Mouse (Mus musculus): ENCODE results near the gene Hspb2. TPM values are rescaled to one million over a fixed set of nuclear protein-coding genes. Genes with fewer than 3 reads are reported as not detected.

Hspb2 gene
- polyA plus RNA-seq, 1 experiment: 20.0 TPM

DNA sequence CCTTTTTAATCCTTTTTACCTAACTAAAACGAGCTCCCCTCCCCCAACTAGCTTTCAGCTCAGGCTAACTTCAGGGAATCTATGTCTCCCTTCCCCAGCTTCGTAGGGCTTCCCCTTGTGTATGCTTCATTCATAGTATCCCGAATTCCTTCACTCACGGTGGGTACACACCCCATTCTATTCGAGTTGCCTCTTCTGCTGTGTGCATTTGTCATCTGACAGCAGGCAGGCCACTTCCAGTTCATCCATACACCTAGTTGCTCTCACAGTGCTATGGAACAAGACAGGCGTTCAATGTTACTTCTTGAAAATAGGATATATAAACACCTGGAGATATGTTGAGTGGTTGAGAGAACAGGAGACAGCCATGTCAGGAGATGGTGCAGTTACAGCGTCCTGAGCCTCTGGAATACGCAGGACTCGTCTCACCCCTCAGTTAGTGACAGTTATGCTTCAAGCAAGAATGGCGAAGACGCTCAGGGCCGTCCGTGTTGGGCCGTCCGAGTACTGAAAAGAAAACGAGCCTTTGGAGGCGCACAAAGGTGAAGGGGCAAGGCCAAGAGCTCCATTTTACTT, 15.5 kb upstream of the Hspb2 start:
- 4% methylated on average over 17 of the region's 17 CpGs for WGBS
- Histone ChIP-seq H3K4me1 (ENCODE audit: control insufficient read depth, insufficient read depth, low read length) (peaks cover 2% of the 10 kb centered on the region; the same call in 1 of the 2 replicates), H3K36me3 (ENCODE audit: control insufficient read depth, insufficient read depth, low read length) (peaks cover 2% of the 10 kb centered on the region), H3K4me3 (ENCODE audit: insufficient read depth, low read depth, low read length) (peak overlapping the region; percentile 85), H3K27me3 (replicated peaks; ENCODE audit: control insufficient read depth, insufficient read depth, low read length) (no peaks in the 10 kb centered on the region), H3K27ac (ENCODE audit: insufficient read depth, low read depth, low read length) (peak overlapping the region; percentile 84)
- DNase-seq: no peak
- no peak for TF ChIP-seq POLR2A (IDR thresholded peaks at IDR 0.05; ENCODE audit: low read depth, low read length)
- TF ChIP-seq CTCF (conservative IDR thresholded peaks at IDR 0.05; ENCODE audit: insufficient read depth, insufficient read length, low read depth, low read length): no peak

GRCm38 (mm10) chr9:50763331-50763730, 11.2 kb upstream of the Hspb2 start:
- Histone ChIP-seq H3K36me3 (ENCODE audit: control insufficient read depth, insufficient read depth, low read length) (peaks cover 2% of the 10 kb centered on the region), H3K4me3 (ENCODE audit: insufficient read depth, low read depth, low read length) (no peak overlapping the region), H3K4me1 (ENCODE audit: control insufficient read depth, insufficient read depth, low read length) (peaks cover 2% of the 10 kb centered on the region; the same call in 1 of the 2 replicates), H3K27me3 (replicated peaks; ENCODE audit: control insufficient read depth, insufficient read depth, low read length) (no peaks in the 10 kb centered on the region), H3K27ac (ENCODE audit: insufficient read depth, low read depth, low read length) (no peak overlapping the region)
- no peak for DNase-seq
- TF ChIP-seq POLR2A (IDR thresholded peaks at IDR 0.05; ENCODE audit: low read depth, low read length) (no peak), CTCF (conservative IDR thresholded peaks at IDR 0.05; ENCODE audit: insufficient read depth, insufficient read length, low read depth, low read length) (peak; percentile 52)
- WGBS: 53% methylated on average over 1 of the region's 1 CpGs

GRCm38 (mm10) chr9:50761520-50762243, 9.5 kb upstream of the Hspb2 start:
- H3K4me1 ChIP-seq (ENCODE audit: control insufficient read depth, insufficient read depth, low read length): no peaks in the 10 kb centered on the region
- no peak overlapping the region for H3K4me3 ChIP-seq (ENCODE audit: insufficient read depth, low read depth, low read length)
- no peaks in the 10 kb centered on the region for H3K27me3 ChIP-seq (replicated peaks; ENCODE audit: control insufficient read depth, insufficient read depth, low read length)
- peaks cover 2% of the 10 kb centered on the region for H3K36me3 ChIP-seq (ENCODE audit: control insufficient read depth, insufficient read depth, low read length)
- TF ChIP-seq POLR2A (IDR thresholded peaks at IDR 0.05; ENCODE audit: low read depth, low read length) (no peak), CTCF (conservative IDR thresholded peaks at IDR 0.05; ENCODE audit: insufficient read depth, insufficient read length, low read depth, low read length) (no peak)
- no peak for DNase-seq
- 63% methylated on average over 6 of the region's 6 CpGs for WGBS
- no peak overlapping the region for H3K27ac ChIP-seq (ENCODE audit: insufficient read depth, low read depth, low read length)

DNA sequence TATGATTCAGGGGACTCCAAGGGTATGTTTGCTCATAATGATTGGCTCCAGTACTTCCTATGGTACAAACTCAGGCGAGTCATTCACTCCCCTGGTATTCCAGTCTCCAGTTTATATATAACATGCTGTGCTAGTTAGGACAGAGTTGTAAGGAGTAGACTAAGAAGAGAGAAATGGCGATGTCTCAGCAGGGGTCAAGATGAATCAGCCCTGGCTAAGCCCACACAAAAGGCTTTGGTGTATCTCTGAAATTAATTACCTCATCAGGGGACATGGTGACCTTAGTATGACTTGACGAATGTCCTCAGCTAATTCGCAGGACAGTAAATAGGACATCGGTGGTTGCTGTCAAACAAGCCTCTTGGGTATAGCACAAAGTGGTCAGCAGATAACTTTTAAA, 4.6 kb upstream of the Hspb2 start:
- no peak for TF ChIP-seq CTCF (conservative IDR thresholded peaks at IDR 0.05; ENCODE audit: insufficient read depth, insufficient read length, low read depth, low read length)
- TF ChIP-seq POLR2A (IDR thresholded peaks at IDR 0.05; ENCODE audit: low read depth, low read length): no peak
- no peak for DNase-seq
- Histone ChIP-seq H3K27ac (ENCODE audit: insufficient read depth, low read depth, low read length) (no peak overlapping the region), H3K36me3 (ENCODE audit: control insufficient read depth, insufficient read depth, low read length) (no peaks in the 10 kb centered on the region), H3K27me3 (replicated peaks; ENCODE audit: control insufficient read depth, insufficient read depth, low read length) (no peaks in the 10 kb centered on the region), H3K4me3 (ENCODE audit: insufficient read depth, low read depth, low read length) (no peak overlapping the region), H3K4me1 (ENCODE audit: control insufficient read depth, insufficient read depth, low read length) (peaks cover 6% of the 10 kb centered on the region)
- 70% methylated on average over 5 of the region's 5 CpGs for WGBS

- peaks cover 14% of the 10 kb centered on the region for H3K4me1 ChIP-seq (ENCODE audit: control insufficient read depth, insufficient read depth, low read length)
- H3K27ac ChIP-seq (ENCODE audit: insufficient read depth, low read depth, low read length): peak overlapping the region; percentile 92
- no peaks in the 10 kb centered on the region for H3K36me3 ChIP-seq (ENCODE audit: control insufficient read depth, insufficient read depth, low read length)
- 52% methylated on average over 7 of the region's 7 CpGs for WGBS
- H3K4me3 ChIP-seq (ENCODE audit: insufficient read depth, low read depth, low read length): peak overlapping the region; percentile 57
- no peaks in the 10 kb centered on the region for H3K27me3 ChIP-seq (replicated peaks; ENCODE audit: control insufficient read depth, insufficient read depth, low read length)
- no peak for DNase-seq
- no peak for TF ChIP-seq CTCF (conservative IDR thresholded peaks at IDR 0.05; ENCODE audit: insufficient read depth, insufficient read length, low read depth, low read length)
- no peak for TF ChIP-seq POLR2A (IDR thresholded peaks at IDR 0.05; ENCODE audit: low read depth, low read length)
Observed at GRCm38 (mm10) chr9:50753947-50754346, 1.8 kb upstream of the Hspb2 start.

GRCm38 (mm10) chr9:50752784-50753615, 846 bp upstream of the Hspb2 start:
- no peak for TF ChIP-seq CTCF (conservative IDR thresholded peaks at IDR 0.05; ENCODE audit: insufficient read depth, insufficient read length, low read depth, low read length)
- no peak for TF ChIP-seq POLR2A (IDR thresholded peaks at IDR 0.05; ENCODE audit: low read depth, low read length)
- Histone ChIP-seq H3K27ac (ENCODE audit: insufficient read depth, low read depth, low read length) (peak overlapping the region; percentile 92), H3K36me3 (ENCODE audit: control insufficient read depth, insufficient read depth, low read length) (no peaks in the 10 kb centered on the region), H3K27me3 (replicated peaks; ENCODE audit: control insufficient read depth, insufficient read depth, low read length) (no peaks in the 10 kb centered on the region), H3K4me3 (ENCODE audit: insufficient read depth, low read depth, low read length) (peak overlapping the region; percentile 57), H3K4me1 (ENCODE audit: control insufficient read depth, insufficient read depth, low read length) (peaks cover 19% of the 10 kb centered on the region)
- WGBS: 30% methylated on average over 17 of the region's 17 CpGs
- DNase-seq: peak; percentile 91

- H3K4me3 ChIP-seq (ENCODE audit: insufficient read depth, low read depth, low read length): peak within 1 kb of the TSS; percentile 39
- TF ChIP-seq POLR2A (IDR thresholded peaks at IDR 0.05; ENCODE audit: low read depth, low read length) (no peak), CTCF (conservative IDR thresholded peaks at IDR 0.05; ENCODE audit: insufficient read depth, insufficient read length, low read depth, low read length) (no peak)
- WGBS: 65% methylated on average over 22 of the region's 22 CpGs
- no peaks in the 10 kb centered on the region for H3K36me3 ChIP-seq (ENCODE audit: control insufficient read depth, insufficient read depth, low read length)
- H3K27ac ChIP-seq (ENCODE audit: insufficient read depth, low read depth, low read length): peak within 1 kb of the TSS; percentile 92
- H3K4me1 ChIP-seq (ENCODE audit: control insufficient read depth, insufficient read depth, low read length): peaks cover 19% of the 10 kb centered on the region
- no peak for DNase-seq
- H3K27me3 ChIP-seq (replicated peaks; ENCODE audit: control insufficient read depth, insufficient read depth, low read length): no peaks in the 10 kb centered on the region
Observed at GRCm38 (mm10) chr9:50751323-50751722, 831 bp downstream of the Hspb2 start, which contains the start of gene Cryab. Cryab (plus strand) TSS chr9:50751325.
